10 mouse cellular contexts compared by ENCODE assay signal in genomic region chr11:40149312-40149711, GRCm38 (mm10).
A peak's percentile ranks its signal among the peaks of the same experiment; 100 is the strongest.
DNase-seq lines count a peak whose midpoint lies in the region; ATAC-seq lines count a peak whose summit lies in the region.
"Had no signal": no experiment of that assay in that cellular context is flagged by ENCODE, and none has a peak within 500 bp of the region (broad histone marks: within the 10 kb centered on the region; RNA-seq: fewer than 3 reads in every experiment).

No protein-coding gene starts in this region.

- no peak for ATAC-seq in cerebellum, adult (ENCODE audit: insufficient number of reproducible peaks, low FRiP score, low TSS enrichment)
- ATAC-seq in hindbrain, embryonic 13.5 days (ENCODE audit: low FRiP score), result no peak

- H3K27ac ChIP-seq in hindbrain, embryonic 13.5 days, result peak overlapping the region; percentile 30; the same call in 1 of the 2 replicates
- H3K27ac ChIP-seq: heart, embryonic 13.5 days; neural tube, embryonic 12.5 days had no signal

- no peak overlapping the region for H3K4me3 ChIP-seq in hindbrain, embryonic 13.5 days
- H3K4me3 ChIP-seq: heart, embryonic 13.5 days; neural tube, embryonic 12.5 days had no signal

- DNase-seq in cerebellum, adult 18-20 months, result peak; percentile 19 to 35
- peak; percentile 11 for DNase-seq in ES-CJ7 (ENCODE audit: low read depth, low spot score)
- DNase-seq in cerebellum, postnatal 10 days, result peak; percentile 84 to 87
- peak; percentile 66 to 72 for DNase-seq in left cerebral cortex, postnatal 25 days (ENCODE audit: low spot score in 2 of 2)
- DNase-seq in ovary, postnatal 14 days (ENCODE audit: low spot score), result peak; percentile 33
- no peak for DNase-seq in thymus, postnatal 14 days

- intact Hi-C loops in left cerebral cortex, postnatal 25 days (cut with DNase I), result loop anchor here (2.0 to 5.0 kb wide), 3 partner anchors 318 to 1212 kb away; no protein-coding TSS in a partner anchor

- WGBS in hindbrain, embryonic 13.5 days, result 17% methylated on average over 4 of the region's 4 CpGs

- H3K27me3 ChIP-seq in hindbrain, embryonic 13.5 days, result no peaks in the 10 kb centered on the region
- H3K27me3 ChIP-seq: heart, embryonic 13.5 days; neural tube, embryonic 12.5 days had no signal

- H3K4me2 ChIP-seq in hindbrain, embryonic 13.5 days, result no peak overlapping the region; the same call in 1 of the 2 replicates
- H3K4me2 ChIP-seq: heart, embryonic 13.5 days; neural tube, embryonic 12.5 days had no signal

- no peaks in the 10 kb centered on the region for H3K4me1 ChIP-seq in hindbrain, embryonic 13.5 days (replicated peaks)
- H3K4me1 ChIP-seq: heart, embryonic 13.5 days; neural tube, embryonic 12.5 days had no signal

- no peak overlapping the region for H3K9ac ChIP-seq in hindbrain, embryonic 13.5 days
- H3K9ac ChIP-seq: heart, embryonic 13.5 days; neural tube, embryonic 12.5 days had no signal

- H3K9me3 ChIP-seq in hindbrain, embryonic 13.5 days, result no peaks in the 10 kb centered on the region
- H3K9me3 ChIP-seq: heart, embryonic 13.5 days; neural tube, embryonic 12.5 days had no signal

- H3K36me3 ChIP-seq in hindbrain, embryonic 13.5 days, result no peaks in the 10 kb centered on the region
- H3K36me3 ChIP-seq: heart, embryonic 13.5 days; neural tube, embryonic 12.5 days had no signal
